Mouse (Mus musculus) layer of hippocampus, postnatal 36 days (tissue): ENCODE results near the gene Ttll7. TPM values are rescaled to one million over a fixed set of nuclear protein-coding genes. Genes with fewer than 3 reads are reported as not detected.

Experiments used
- DNase-seq, 2 experiments: peaks; one replicate each; pipeline ENCODE4 v3.0.0; 2022
- total RNA-seq, 2 experiments: library from RNA; stranded (reverse); gene quantifications; 2 replicates each; pipeline ENCODE4 v1.2.3; 2021

The Ttll7 gene
- total RNA-seq, 2 experiments from 2014 or later = 134 to 145 TPM

GRCm38 (mm10) chr3:146913107-146913506 is 60.9 kb downstream of the Ttll7 start:
- no peak for DNase-seq

- DNase-seq = peak; percentile 67 to 74
These were observed 62.6 kb downstream of the Ttll7 start for GRCm38 (mm10) chr3:146914798-146915197.

- no peak for DNase-seq
These were observed 65.7 kb downstream of the Ttll7 start for GRCm38 (mm10) chr3:146917891-146918290.

- peak; percentile 76 to 80 for DNase-seq
These were observed 66.2 kb downstream of the Ttll7 start for GRCm38 (mm10) chr3:146918323-146918722.

- DNase-seq = no peak
These were observed 75.3 kb downstream of the Ttll7 start for GRCm38 (mm10) chr3:146927311-146928015.

GRCm38 (mm10) chr3:146928141-146928540 is 76.0 kb downstream of the Ttll7 start:
- DNase-seq = no peak

- no peak for DNase-seq
These were observed 76.8 kb downstream of the Ttll7 start for GRCm38 (mm10) chr3:146929011-146929410.

- DNase-seq = no peak
These were observed 79.0 kb downstream of the Ttll7 start for GRCm38 (mm10) chr3:146931190-146931589.

- no peak for DNase-seq
These were observed 80.3 kb downstream of the Ttll7 start for GRCm38 (mm10) chr3:146932506-146932905.

GRCm38 (mm10) chr3:146936888-146937287 is 84.7 kb downstream of the Ttll7 start:
- no peak for DNase-seq

- no peak for DNase-seq
These were observed 87.5 kb downstream of the Ttll7 start for GRCm38 (mm10) chr3:146939391-146940250.

- DNase-seq = no peak
These were observed 90.9 kb downstream of the Ttll7 start for GRCm38 (mm10) chr3:146943101-146943500.

GRCm38 (mm10) chr3:146945342-146945741 is 93.2 kb downstream of the Ttll7 start:
- DNase-seq = no peak

- peak; percentile 62 to 65 for DNase-seq
These were observed 93.7 kb downstream of the Ttll7 start for GRCm38 (mm10) chr3:146945887-146946286.

GRCm38 (mm10) chr3:146946641-146947040 is 94.5 kb downstream of the Ttll7 start:
- no peak for DNase-seq

GRCm38 (mm10) chr3:146956792-146957191 is 104.6 kb downstream of the Ttll7 start:
- no peak for DNase-seq

GRCm38 (mm10) chr3:146962838-146963237 is 110.7 kb downstream of the Ttll7 start:
- no peak for DNase-seq

- no peak for DNase-seq
These were observed 112.2 kb downstream of the Ttll7 start for GRCm38 (mm10) chr3:146964384-146964783.

GRCm38 (mm10) chr3:146967242-146967641 is 115.1 kb downstream of the Ttll7 start:
- DNase-seq = no peak

- no peak for DNase-seq
These were observed 115.7 kb downstream of the Ttll7 start for GRCm38 (mm10) chr3:146967834-146968233.

- DNase-seq = no peak
These were observed 126.1 kb downstream of the Ttll7 start for GRCm38 (mm10) chr3:146978272-146978671.

- peak; percentile 27 to 33 for DNase-seq
These were observed 141.9 kb downstream of the Ttll7 start for GRCm38 (mm10) chr3:146993834-146994669.
